Mouse (Mus musculus): Measurements from ENCODE around the gene Mospd1.

The Mospd1 gene

GRCm38 (mm10) chrX:53370366-53370740 is at the start of gene Mospd1:
Gene Mospd1, minus strand, starts transcription at chrX:53370502.
- peak; percentile 68 to 70 for DNase-seq (ENCODE audit: low spot score in 2 of 2)

DNA sequence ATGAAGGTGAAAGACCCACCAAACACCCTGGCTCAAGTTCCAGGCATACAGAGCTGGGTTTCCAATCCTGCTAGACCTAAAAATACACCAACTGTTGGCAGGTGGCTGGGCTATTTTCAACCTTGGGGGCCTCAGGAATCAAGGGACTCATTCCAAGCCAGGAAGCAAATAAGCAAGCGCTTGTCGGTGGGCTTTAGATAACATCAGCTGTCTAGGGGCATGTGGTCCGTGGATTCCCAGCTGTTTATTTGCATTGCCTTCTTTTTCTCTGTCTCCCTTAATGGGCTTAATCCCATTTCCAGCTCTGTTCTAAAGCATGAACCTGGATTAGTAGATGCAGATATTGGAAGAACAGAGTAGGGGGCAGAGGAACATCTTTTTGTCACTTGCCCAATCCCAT is 16.1 kb upstream of the Mospd1 start:
- DNase-seq (ENCODE audit: low spot score in 2 of 2) = no peak

- no peak for DNase-seq (ENCODE audit: low spot score in 2 of 2)
These were observed 12.8 kb upstream of the Mospd1 start for GRCm38 (mm10) chrX:53383122-53383521.

DNA sequence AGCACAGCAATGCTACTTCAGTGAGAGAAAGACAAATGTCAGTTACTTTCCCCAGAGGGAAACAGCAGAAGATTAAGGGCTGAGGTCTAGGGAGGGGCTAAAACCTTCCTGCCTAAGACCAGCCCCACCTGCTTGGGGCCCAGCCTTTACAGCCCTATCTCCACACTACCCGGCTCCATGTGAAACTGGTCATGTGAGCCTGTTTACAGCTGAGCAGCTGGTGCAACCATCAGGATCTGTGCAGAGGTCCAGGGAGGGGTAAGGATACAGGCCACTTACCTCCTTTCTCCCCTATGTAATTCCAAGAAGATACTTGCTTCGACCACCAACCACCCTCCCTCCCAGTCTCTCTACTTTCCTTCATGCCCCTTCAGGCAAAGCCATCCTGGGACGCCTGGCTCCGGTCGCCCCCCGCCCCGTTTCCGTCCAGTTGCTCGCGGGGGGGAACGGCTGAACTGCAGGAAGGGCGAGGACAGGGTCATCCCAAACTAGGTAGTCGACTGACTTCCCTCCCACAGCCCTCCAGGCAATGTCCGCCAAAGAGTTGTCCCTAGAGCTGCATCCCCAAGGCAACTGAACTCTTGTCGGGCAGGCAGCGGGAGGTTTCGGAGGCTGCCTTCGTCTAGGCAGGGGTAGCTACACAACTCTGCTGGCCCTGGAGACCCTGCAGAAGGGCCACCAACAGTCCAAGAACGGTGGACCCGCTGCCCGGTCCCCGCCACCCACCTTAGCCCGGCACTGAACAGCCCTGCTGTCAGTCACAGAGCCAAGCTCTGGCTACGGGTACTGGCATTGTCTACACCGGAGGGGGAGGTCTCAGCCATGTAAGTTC is 552 bp downstream of the Mospd1 start:
- DNase-seq (ENCODE audit: low spot score in 2 of 2) = peak in 1 of 2 experiments; percentile 3

- DNase-seq (ENCODE audit: low spot score in 2 of 2) = no peak
These were observed 5.5 kb downstream of the Mospd1 start for GRCm38 (mm10) chrX:53364668-53365383.

DNA sequence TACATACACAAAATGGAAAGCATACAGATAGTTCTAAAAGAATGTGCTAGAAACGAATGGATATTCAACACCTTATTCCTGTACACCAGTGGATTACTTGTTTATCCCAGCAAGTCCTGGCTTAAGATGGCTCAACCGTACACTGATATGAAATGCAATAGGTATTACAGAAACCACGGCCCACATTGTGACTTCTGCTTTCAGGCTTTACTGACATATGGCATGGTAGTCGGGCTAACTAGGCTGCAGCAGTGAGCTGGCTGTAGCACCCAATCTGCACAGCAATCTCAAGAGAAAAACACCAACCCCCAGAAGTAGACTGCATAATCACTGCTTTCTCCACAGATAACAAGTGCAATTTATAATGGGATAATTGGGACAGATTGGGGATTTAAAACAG is 21.9 kb downstream of the Mospd1 start:
- no peak for DNase-seq (ENCODE audit: low spot score in 2 of 2)

GRCm38 (mm10) chrX:53341531-53341930 is 28.8 kb downstream of the Mospd1 start:
- DNase-seq (ENCODE audit: low spot score in 2 of 2) = peak; percentile 4 to 16

GRCm38 (mm10) chrX:53337355-53337754 is 32.9 kb downstream of the Mospd1 start:
- DNase-seq (ENCODE audit: low spot score in 2 of 2) = no peak

GRCm38 (mm10) chrX:53330396-53330795 is 39.9 kb downstream of the Mospd1 start:
- no peak for DNase-seq (ENCODE audit: low spot score in 2 of 2)

GRCm38 (mm10) chrX:53321111-53321510 is 49.2 kb downstream of the Mospd1 start:
- no peak for DNase-seq (ENCODE audit: low spot score in 2 of 2)

DNA sequence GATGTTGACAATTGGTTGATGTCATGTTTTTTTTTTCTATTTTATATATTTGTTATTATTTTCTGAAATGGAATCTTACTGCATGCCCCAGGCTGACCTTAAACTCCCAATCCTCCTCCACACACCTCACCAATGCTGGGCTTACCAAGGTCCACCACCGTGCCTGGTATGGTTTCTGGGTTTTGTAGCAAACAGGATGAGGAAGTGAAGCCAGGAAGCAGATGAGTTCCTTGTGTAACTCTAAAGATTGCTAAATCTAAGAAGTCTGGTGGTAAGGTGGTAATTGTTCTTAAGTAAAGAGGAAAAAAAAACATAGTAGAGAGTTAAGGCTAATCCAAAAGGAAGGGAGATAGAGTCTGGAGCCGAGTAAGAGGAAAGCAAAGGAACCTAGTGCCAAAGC is 49.7 kb downstream of the Mospd1 start:
- no peak for DNase-seq (ENCODE audit: low spot score in 2 of 2)

Data from frontal cortex, postnatal 14 days (tissue).